Mouse (Mus musculus): Measurements from ENCODE around the gene Hist1h1d.

Gene Hist1h1d

GRCm38 (mm10) chr13:23552962-23553361 lies at the start of gene Hist1h1d:
TSS of gene Hist1h1d (plus strand) at chr13:23553262.
- DNase-seq (ENCODE audit: low read depth, low spot score): no peak

GRCm38 (mm10) chr13:23503797-23504196 lies 49.3 kb upstream of the Hist1h1d start:
- DNase-seq (ENCODE audit: low read depth, low spot score): peak; percentile 62

GRCm38 (mm10) chr13:23505662-23506345 lies 47.3 kb upstream of the Hist1h1d start:
- DNase-seq (ENCODE audit: low read depth, low spot score): no peak

- no peak for DNase-seq (ENCODE audit: low read depth, low spot score)
These were observed 46.7 kb upstream of the Hist1h1d start for GRCm38 (mm10) chr13:23506351-23506750.

- no peak for DNase-seq (ENCODE audit: low read depth, low spot score)
These were observed 46.1 kb upstream of the Hist1h1d start for GRCm38 (mm10) chr13:23506819-23507515.

- DNase-seq (ENCODE audit: low read depth, low spot score): no peak
These were observed 42.9 kb upstream of the Hist1h1d start for GRCm38 (mm10) chr13:23510127-23510526.

- DNase-seq (ENCODE audit: low read depth, low spot score): no peak
These were observed 39.5 kb upstream of the Hist1h1d start for GRCm38 (mm10) chr13:23513517-23513916.

GRCm38 (mm10) chr13:23515281-23515680 lies 37.8 kb upstream of the Hist1h1d start:
- no peak for DNase-seq (ENCODE audit: low read depth, low spot score)

GRCm38 (mm10) chr13:23515826-23516620 lies 37.0 kb upstream of the Hist1h1d start:
- DNase-seq (ENCODE audit: low read depth, low spot score): no peak

- peak; percentile 80 for DNase-seq (ENCODE audit: low read depth, low spot score)
These were observed 36.0 kb upstream of the Hist1h1d start for GRCm38 (mm10) chr13:23516822-23517602.

- peak; percentile 85 for DNase-seq (ENCODE audit: low read depth, low spot score)
These were observed 35.3 kb upstream of the Hist1h1d start for GRCm38 (mm10) chr13:23517603-23518294.

- no peak for DNase-seq (ENCODE audit: low read depth, low spot score)
These were observed 34.8 kb upstream of the Hist1h1d start for GRCm38 (mm10) chr13:23518295-23518603.

- DNase-seq (ENCODE audit: low read depth, low spot score): peak; percentile 82
These were observed 34.2 kb upstream of the Hist1h1d start for GRCm38 (mm10) chr13:23518885-23519284.

GRCm38 (mm10) chr13:23519416-23519815 lies 33.6 kb upstream of the Hist1h1d start:
- DNase-seq (ENCODE audit: low read depth, low spot score): peak; percentile 75

GRCm38 (mm10) chr13:23521703-23522102 lies 31.4 kb upstream of the Hist1h1d start:
- DNase-seq (ENCODE audit: low read depth, low spot score): peak; percentile 65

- DNase-seq (ENCODE audit: low read depth, low spot score): no peak
These were observed 29.1 kb upstream of the Hist1h1d start for GRCm38 (mm10) chr13:23523976-23524375.

- DNase-seq (ENCODE audit: low read depth, low spot score): peak; percentile 81
These were observed 28.4 kb upstream of the Hist1h1d start for GRCm38 (mm10) chr13:23524654-23525053.

GRCm38 (mm10) chr13:23525901-23526300 lies 27.2 kb upstream of the Hist1h1d start:
- no peak for DNase-seq (ENCODE audit: low read depth, low spot score)

- DNase-seq (ENCODE audit: low read depth, low spot score): peak; percentile 81
These were observed 26.8 kb upstream of the Hist1h1d start for GRCm38 (mm10) chr13:23526312-23526711.

GRCm38 (mm10) chr13:23529005-23529404 lies 24.1 kb upstream of the Hist1h1d start:
- no peak for DNase-seq (ENCODE audit: low read depth, low spot score)
